Mouse (Mus musculus) thymus, postnatal 0 days (tissue): ENCODE measurements around the gene Abhd11. TPM values are rescaled to one million over a fixed set of nuclear protein-coding genes. Genes with fewer than 3 reads are reported as not detected.
"Not testable (repeated sequence)": the region's sequence is repeated elsewhere in the genome, so short reads cannot be mapped to it uniquely, and the experiment has no call there.

Experiments
- DNase-seq: peaks from one replicate; pipeline ENCODE4 v3.0.0-alpha.2; 2015; ENCODE audit warnings: low spot score
- polyA plus RNA-seq: library from polyadenylated mRNA; unstranded; fragments of >200 nt; fragmentation: Nextera tagmentation; extraction: Ambion mirVana; gene quantifications from 2 replicates; pipeline ENCODE4 v1.2.1, GENCODE M21; 2015

Gene Abhd11
- polyA plus RNA-seq, 1 experiment from 2014 or later = 52.2 TPM

DNA sequence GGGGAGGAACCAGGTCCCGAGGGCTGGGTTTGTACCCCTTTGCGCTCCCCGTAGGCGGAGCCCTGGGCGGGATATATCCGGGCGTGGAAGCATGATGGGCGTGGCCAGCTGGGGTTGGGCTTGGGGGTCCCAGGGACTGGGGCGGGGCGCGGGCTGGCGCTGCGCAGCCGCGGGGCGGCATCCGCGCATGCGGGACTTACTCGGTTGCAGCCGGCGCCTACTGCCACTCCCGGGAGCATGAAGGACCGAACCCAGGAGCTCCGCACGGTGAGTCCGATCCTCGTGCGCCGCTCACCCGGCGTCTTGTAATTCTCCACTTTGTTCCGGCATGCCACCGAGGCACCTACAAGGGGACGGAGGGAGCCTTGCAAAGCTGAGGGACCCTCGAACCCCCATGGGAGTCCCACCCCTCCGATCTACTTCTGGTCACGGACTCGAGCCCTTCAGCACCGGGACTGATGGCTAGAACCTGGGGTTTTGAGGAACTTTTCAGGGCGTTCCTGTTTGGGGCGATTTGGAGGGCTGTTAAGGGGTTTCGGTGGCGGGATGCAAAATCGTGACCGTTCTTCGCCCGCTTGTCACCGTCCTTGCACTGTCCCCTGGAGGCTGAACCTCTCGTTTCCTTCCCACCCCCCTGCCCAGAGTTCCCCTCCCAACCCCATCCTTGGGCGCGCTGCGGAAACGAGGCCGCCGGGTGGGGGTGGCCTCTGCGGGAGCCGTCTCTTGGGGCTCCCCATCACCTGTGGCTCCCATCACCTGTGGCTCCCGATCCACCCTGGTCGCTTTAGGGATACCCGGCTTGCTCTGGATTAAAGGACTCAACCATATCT, 14.6 kb downstream of the Abhd11 start, which contains the start of gene Stx1a:
Gene Stx1a, plus strand, starts transcription at position 139 of the 830 bp plus-strand sequence.
- peak; percentile 92 for DNase-seq

DNA sequence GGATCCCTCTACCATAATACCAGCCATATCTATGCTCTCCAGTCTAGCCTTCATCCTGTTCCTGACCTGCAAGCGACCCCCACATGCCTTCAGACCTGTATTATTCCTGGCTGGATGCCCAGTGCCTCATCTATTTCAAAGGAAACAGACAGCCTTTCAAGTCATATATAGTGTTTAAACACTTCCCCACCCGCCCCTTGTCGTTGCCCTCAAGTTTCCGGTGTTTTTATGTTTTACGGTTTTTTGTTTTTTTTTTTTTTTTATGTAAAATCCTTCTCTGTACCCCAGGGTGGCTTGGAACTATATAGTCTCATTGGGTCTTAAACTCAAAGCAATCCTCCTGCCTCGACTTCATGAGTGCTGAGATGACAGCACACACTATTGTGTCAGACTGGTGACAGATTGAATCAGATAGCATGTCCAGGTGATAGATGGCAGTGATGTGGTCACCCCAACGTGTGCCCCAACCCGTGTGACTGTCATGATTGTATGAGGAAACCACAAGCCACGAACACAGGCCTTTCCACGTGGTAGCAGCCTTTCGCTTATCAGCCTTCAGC, 15.8 kb downstream of the Abhd11 start:
- DNase-seq = peak; percentile 53

DNA sequence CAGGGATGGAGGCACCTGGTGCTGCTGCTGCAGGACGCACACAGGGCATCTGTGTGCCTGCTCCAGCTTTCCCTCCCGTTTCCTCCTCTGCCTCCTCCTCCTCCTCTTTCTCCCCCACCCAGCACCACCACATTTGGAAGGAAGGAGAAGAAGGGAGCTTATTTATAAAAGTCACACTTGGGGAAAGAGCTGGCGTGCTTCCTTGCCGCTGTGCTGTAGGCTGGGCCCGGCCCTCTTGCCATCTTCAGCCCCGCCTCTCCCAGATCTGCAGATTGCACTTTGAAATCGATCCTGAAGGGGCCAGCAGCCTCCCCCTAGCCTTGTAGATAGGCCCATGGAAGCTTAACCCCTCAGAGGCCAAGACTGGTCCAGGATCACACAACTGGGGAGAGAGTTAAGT, 16.9 kb downstream of the Abhd11 start:
- no peak for DNase-seq

DNA sequence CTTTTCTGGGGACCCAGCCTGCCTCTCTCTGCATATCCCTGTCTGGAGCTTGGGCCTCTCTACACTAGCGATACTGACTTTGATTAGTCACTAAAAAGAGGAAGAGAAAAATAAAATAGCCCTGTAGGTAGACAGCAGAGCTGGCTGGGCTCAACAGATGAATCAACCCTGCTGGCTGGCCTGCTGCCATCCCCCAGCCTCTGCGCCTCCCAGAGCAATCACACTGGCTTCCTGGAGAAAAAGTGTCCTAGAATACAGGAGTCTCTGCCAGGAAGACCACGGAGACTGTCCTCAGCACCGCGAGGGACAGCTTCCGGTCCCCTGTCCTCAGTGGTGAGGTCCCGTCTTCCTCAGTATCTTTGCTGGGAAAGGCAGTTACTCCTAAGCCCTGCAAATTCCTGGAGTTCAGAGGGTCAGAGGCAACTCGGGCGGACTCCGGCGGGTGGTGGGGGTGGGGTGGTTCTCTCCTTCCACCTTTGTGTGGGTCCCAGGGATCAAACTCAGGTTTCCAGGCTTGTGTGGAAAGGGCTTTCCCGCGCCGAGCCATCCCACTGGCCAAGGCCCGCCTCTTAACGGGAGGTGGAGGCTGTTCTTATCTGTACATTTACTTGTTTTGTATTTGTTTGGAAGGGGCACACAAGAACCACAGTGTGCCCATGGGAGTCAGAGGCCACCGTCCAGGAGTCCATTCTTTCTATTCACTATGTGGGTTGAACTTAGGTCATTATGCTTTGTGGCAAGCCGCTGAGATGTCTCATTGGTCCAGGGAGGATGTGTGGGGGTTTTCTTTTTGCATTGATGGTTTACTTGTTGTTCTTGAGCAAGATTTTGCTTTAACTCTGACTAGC, 20.3 kb downstream of the Abhd11 start:
- no peak for DNase-seq

DNA sequence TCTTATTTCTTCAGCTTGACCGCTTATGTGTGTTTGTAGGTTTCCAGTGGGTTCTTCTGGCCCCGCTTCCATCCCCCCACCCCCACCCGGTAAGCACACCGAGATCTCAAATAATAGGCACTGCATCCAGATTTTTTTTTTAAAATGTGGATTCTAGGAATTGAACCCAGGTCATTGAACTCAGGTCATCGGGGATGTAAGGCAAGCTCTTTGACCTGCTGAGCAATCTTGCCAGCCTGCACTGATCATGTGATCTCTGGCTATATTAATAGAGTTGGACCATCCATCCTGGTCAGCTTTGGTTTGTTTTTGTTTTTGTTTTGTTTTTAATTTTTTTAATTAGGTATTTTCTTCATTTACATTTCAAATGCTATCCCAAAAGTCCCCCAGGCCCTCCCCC, 23.6 kb downstream of the Abhd11 start:
- no peak for DNase-seq

DNA sequence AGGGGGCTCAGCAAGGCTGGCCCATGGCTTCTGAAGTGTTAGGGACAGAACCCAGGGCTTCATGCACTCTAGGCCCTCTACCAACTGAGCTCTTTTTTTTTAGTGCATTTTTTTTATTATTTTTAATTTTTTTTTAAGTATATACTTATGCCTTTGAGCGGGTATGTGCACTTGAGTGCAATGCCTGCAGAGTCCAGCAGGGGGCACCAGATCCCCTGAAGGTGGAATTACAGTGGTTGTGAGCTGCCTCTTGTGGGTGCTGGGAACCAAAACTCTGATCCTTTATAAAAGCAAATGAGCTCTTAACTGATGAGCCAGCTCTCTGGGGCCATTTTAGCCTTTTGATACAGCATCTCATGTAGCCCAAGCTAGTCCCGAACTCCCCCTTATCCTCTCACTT, 25.6 kb downstream of the Abhd11 start:
- DNase-seq = no peak

DNA sequence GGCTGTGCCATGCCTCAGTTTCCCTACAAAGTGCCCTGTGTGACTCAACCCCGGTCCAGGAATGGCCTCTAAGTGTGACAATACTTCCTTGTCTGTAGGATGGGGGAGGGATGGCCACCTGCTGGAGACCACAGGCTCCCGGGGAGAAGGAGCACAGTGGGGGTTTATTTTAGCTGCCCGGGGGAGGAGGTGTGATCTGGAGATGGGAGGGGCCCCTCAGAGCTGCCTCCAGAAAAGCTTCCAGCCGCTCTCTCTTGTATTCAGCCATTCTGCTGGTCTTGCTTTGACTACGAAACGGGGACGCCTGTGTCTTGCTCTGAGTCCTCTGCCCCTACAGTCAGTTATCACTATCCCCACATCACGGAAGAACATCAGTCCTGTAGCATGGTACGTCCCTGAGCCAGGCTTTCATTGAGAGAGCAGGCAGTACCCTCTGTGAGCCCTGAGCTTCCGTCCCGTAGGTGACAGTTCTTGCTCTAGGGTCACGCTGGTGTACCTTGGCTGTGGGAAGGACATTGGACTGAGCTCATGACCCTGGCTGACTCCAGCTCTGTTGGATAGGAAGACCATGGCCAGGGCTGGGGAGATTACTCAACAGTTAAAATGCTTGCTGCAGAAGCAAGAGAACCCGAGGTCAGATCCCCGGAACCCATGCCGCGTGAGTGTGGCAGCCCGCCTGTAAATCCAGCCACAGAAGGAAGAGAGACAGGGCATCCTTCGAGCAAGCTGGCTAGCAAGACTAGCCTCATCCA, 26.8 kb downstream of the Abhd11 start:
- DNase-seq = no peak

DNA sequence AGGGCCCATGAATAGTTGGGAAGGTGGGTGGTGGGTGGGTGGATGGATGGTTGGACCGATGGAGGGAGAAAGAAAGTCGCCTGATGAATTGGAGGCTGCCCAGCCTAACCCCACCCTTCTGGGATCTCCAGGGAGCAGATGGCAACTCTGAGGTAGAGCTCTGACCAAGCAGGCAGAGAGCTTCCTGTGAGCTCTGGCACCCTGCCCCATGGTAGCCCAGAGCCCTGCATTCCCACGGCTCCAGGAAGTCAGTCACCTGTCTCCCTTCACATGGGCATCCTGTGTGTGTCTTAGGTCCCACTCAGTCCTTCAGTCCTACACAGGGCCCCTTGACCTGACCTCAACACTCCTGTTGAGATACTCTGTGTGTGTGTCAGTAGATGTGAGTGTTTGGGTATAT, 29.0 kb downstream of the Abhd11 start:
- DNase-seq = no peak

DNA sequence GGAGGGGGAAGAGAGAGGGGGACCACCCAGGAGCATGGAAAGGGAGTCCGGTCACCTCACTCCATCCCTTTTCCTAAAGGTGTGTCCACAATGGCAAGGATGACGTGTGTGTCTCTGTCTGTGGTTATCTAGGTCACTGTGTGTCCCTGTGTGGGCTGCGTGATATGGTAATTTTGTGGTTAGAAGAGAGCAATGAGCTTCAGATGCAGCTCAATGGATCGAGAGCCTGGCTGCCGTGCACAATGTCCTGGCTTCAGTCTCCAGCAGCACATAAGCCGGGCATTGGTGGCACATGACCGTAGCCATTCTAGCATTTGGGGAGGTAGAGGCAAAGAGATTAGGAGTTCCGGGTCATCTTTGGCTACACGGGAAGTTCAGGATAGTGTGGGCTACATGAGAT, 30.6 kb downstream of the Abhd11 start:
- DNase-seq = no peak

DNA sequence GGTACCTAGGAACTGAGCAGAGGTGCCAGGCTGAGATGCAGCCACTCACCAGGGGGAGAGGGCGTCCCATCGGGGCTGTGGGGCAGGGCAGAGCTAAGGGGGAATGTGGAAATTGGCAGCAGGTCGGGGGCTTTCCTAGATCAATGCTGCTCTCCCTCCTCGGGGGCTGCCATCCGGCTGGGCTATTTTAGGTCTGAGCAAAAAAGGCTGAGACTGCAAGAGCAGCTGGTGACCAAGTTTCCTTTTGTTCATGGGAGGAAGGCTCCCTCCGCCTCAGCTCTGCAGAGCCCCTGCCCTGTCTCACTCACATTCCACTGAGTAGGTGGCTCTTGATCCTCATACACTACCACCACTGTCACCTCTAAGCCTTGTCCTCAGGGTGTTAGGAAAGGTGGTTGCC, 31.1 kb downstream of the Abhd11 start:
- DNase-seq = no peak

DNA sequence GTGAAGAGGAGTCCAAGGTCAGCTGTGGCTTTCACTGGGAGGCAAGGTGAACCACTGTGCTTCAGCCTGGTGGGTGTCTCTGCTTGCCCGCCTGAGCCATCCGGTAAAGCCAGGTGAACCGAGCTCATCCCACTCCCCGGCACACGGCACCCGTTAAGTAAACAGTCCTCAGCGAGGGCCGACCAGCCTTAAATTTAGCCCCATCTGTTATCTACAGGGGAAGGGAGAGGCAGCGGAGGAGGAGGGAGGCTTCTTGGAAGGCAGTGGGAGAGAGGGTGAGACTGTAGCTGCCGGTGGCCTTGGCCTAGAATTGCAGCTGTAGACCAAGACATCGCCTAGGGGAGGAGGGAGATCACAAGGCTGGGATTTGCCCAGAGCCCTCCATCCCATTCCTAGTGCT, 31.8 kb downstream of the Abhd11 start:
- DNase-seq = no peak

DNA sequence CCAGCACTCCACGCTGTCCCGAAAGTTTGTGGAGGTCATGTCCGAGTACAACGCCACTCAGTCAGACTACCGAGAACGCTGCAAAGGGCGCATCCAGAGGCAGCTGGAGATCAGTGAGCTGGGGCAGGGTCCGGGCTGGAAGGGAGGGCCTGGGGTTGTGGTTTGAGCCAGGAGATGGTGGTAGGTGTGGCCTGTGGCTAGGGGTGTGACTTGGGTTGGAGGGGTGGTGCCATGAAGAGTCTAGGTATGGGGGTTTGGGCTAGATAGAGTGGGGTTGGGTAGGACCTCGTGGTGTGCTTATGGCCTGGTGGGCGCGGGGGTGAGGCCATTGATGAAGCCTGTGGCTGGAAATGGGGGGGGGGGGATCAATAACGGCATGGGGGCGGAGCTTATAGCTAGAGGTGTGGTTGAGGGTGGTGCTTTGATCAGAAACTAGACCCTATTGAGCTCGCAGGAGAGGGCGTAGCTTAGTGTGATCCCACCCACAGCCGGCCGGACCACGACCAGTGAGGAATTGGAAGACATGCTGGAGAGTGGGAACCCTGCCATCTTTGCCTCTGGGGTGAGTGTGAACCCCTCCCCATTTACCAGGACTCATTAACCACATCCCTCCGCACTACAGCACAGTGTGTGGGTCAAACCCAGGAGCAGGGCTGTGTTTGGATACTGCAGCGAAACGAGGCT, 33.3 kb downstream of the Abhd11 start:
- DNase-seq = no peak

DNA sequence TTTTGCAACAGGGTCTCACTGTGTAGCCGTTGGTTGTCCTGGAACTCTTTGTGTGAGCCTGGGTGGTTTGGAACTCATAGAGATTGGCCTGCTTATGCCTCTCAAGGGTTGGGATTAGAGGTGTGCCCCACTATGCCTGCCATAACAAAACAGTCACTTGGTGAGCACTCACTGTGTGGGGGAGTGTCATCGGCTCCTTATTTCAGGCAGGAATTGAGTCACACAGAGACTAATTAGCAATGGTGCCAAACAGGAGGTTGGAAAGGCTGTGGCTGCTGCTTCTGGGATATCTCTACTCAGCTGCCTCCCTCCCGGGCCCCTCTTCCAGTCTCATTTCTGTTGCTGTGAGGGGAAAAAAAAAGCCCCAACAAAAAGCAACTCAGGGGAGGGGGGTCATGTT, 35.6 kb downstream of the Abhd11 start:
- DNase-seq = no peak

DNA sequence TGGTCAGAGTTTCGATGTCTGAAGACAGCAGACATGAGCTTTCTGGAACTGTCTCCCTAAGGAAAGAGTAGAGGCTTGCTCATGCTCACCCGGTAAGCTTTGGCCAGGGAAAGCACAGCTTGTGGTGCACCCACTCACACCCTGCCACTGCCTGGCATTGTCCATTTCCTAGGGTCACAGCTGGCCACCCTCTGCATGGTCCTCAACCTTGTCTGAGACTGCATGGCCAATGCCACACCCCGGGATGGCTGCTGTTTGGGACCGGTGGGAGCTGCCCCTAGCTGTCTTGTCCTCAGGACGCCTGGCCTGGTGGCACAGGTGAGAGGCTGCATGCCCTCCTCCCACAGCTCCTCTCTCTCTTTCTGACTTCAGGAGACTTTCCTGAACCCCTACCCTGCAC, 39.6 kb downstream of the Abhd11 start:
- no peak for DNase-seq

DNA sequence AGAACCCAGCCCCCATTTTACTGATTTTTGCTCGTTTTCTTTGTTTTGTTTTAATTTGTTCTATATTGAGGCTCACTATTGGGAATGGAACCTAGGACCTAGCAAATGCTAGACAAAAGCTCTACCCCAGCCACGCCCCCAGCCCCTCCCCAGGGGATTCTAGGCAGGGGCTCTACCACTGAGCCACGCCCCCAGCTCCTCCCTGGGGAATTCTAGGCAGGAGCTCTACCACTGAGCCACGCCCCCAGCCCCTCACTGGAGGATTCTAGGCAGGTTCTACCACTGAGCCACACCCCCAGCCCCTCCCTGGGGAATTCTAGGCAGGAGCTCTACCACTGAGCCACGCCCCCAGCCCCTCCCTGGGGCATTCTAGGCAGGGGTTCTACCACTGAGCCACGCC, 40.3 kb downstream of the Abhd11 start:
- DNase-seq = not testable (repeated sequence)

DNA sequence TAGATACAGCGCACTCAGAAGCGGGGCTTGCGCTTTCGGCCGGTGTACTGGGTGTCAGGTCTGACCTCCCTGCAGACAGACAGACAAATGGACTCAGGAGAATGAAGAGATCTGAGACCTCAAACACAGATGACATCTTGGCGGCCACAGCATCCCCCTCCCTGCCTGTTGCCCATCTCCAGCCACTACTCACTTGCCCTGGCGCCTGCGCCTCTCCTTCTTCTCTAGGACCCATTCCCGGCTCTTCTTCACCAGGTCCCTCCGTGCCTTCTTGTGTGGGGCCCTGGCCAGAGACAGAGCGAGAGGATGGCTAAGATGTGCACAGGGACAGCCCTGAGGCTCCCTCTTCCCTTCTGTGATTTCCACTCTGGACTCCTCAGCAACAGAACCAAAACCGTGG, 44.4 kb downstream of the Abhd11 start:
- DNase-seq = no peak

Other genes with a start within 250 kb of the Abhd11 start
- gene Tmem270, start 102.4 kb upstream of the Abhd11 start, polyA plus RNA-seq = not detected in 2 replicates
- gene Cldn13, start 93.6 kb upstream of the Abhd11 start, polyA plus RNA-seq = 4.1 and 5.0 TPM in 2 replicates
- 19.9 and 29.5 TPM in 2 replicates for gene Mettl27, start 76.8 kb upstream of the Abhd11 start, polyA plus RNA-seq
- gene Cldn4, start 62.2 kb upstream of the Abhd11 start, polyA plus RNA-seq = 32.6 and 35.4 TPM in 2 replicates
- 6.4 and 6.8 TPM in 2 replicates for gene Cldn3, start 22.9 kb upstream of the Abhd11 start, polyA plus RNA-seq
- 3.2 and 3.3 TPM in 2 replicates for gene Stx1a, start 14.3 kb downstream of the Abhd11 start, polyA plus RNA-seq
- 28.7 and 28.8 TPM in 2 replicates for gene Dnajc30, start 55.0 kb downstream of the Abhd11 start, polyA plus RNA-seq
- 103 and 119 TPM in 2 replicates for gene Bud23, start 55.8 kb downstream of the Abhd11 start, polyA plus RNA-seq
- gene Vps37d, start 69.1 kb downstream of the Abhd11 start, polyA plus RNA-seq = 1.6 and 1.7 TPM in 2 replicates
- gene Mlxipl, start 80.7 kb downstream of the Abhd11 start, polyA plus RNA-seq = 0.38 and 0.39 TPM in 2 replicates
- 13.1 and 13.7 TPM in 2 replicates for gene Tbl2, start 140.5 kb downstream of the Abhd11 start, polyA plus RNA-seq
- 88.1 and 99.0 TPM in 2 replicates for gene Bcl7b, start 159.1 kb downstream of the Abhd11 start, polyA plus RNA-seq
- 34.5 and 37.0 TPM in 2 replicates for gene Baz1b, start 178.1 kb downstream of the Abhd11 start, polyA plus RNA-seq
- gene Fzd9, start 242.1 kb downstream of the Abhd11 start, polyA plus RNA-seq = 0.33 and 0.64 TPM in 2 replicates